38 mouse cellular contexts compared by ENCODE assay signal in genomic region chr16:3828021-3828420, GRCm38 (mm10). TPM values are rescaled to one million over a fixed set of nuclear protein-coding genes. Genes with fewer than 3 reads are reported as not detected.
"Had no signal": no experiment of that assay in that cellular context is flagged by ENCODE, and none has a peak within 500 bp of the region (broad histone marks: within the 10 kb centered on the region; RNA-seq: fewer than 3 reads in every experiment).

No protein-coding gene starts in this region.

- H3K27ac ChIP-seq: gastrocnemius, adult 2 months; heart, adult 2 months; hindbrain, embryonic 10.5 days; hindbrain, embryonic 12.5 days; hindbrain, embryonic 14.5 days; intestine, embryonic 15.5 days; layer of hippocampus, adult 2 months; left cerebral cortex, adult 2 months; limb, embryonic 10.5 days; limb, embryonic 12.5 days; liver, embryonic 14.5 days had no signal

- ATAC-seq: hindbrain, embryonic 16.5 days; inflammation-experienced regulatory T-cells, adult 6 months; intestine, embryonic 15.5 days; intestine, postnatal 0 days had no signal

- H3K4me1 ChIP-seq: hindbrain, embryonic 10.5 days; hindbrain, embryonic 12.5 days; intestine, embryonic 15.5 days; limb, embryonic 10.5 days; limb, embryonic 12.5 days had no signal

- H3K36me3 ChIP-seq: hindbrain, embryonic 10.5 days; hindbrain, embryonic 12.5 days; intestine, embryonic 15.5 days; limb, embryonic 10.5 days; limb, embryonic 12.5 days had no signal

- DNase-seq: gastrocnemius, adult 2 months; gastrocnemius, postnatal 10 days; gastrocnemius, postnatal 25 days; heart, adult 2 months; heart, postnatal 10 days; heart, postnatal 4 days; kidney, adult 18-20 months; kidney, adult 8-10 months; kidney, postnatal 10 days; kidney, postnatal 25 days; kidney, postnatal 4 days; liver had no signal

- H3K27me3 ChIP-seq: hindbrain, embryonic 12.5 days; intestine, embryonic 15.5 days; limb, embryonic 12.5 days had no signal

- H3K9me3 ChIP-seq: hindbrain, embryonic 10.5 days; hindbrain, embryonic 12.5 days; intestine, embryonic 15.5 days; limb, embryonic 10.5 days had no signal

- H3K9ac ChIP-seq: hindbrain, embryonic 12.5 days; hindbrain, embryonic 14.5 days; intestine, embryonic 15.5 days; limb, embryonic 12.5 days; liver, embryonic 14.5 days had no signal

- H3K4me2 ChIP-seq: heart, embryonic 11.5 days; hindbrain, embryonic 12.5 days; hindbrain, embryonic 14.5 days; intestine, embryonic 15.5 days; limb, embryonic 12.5 days had no signal

- H3K4me3 ChIP-seq: gastrocnemius, adult 2 months; heart, adult 2 months; hindbrain, embryonic 10.5 days; hindbrain, embryonic 12.5 days; intestine, embryonic 15.5 days; layer of hippocampus, adult 2 months; left cerebral cortex, adult 2 months; limb, embryonic 10.5 days; limb, embryonic 12.5 days had no signal

RNA-seq across cellular contexts. Expression of gene Olfr15, which starts 2.7 kb away (rescaled TPM):
- total RNA-seq: gastrocnemius, adult 2 months; gastrocnemius, postnatal 10 days; gastrocnemius, postnatal 25 days; gastrocnemius, postnatal 4 days; granulocyte monocyte progenitor cell, adult 5-6 weeks; heart, adult 2 months; heart, postnatal 10 days; heart, postnatal 25 days; heart, postnatal 4 days; layer of hippocampus, adult 2 months; layer of hippocampus, postnatal 10 days; layer of hippocampus, postnatal 25 days; left cerebral cortex, adult 2 months; left cerebral cortex, postnatal 14 days; left cerebral cortex, postnatal 36 days had no signal
- polyA plus RNA-seq: frontal cortex, adult 2 months; heart, adult 2 months; heart, embryonic 11.5 days; heart, embryonic 14.5 days; heart, embryonic 16.5 days; hindbrain, embryonic 10.5 days; hindbrain, embryonic 12.5 days; hindbrain, embryonic 14.5 days; hindbrain, embryonic 16.5 days; inflammation-experienced regulatory T-cells, adult 6 months; intestine, embryonic 15.5 days; intestine, postnatal 0 days; kidney, embryonic 14.5 days; kidney, embryonic 16.5 days; limb, embryonic 10.5 days; limb, embryonic 12.5 days; limb, embryonic 14.5 days; liver, embryonic 14.5 days had no signal

RNA-seq across cellular contexts. Expression of gene Gm20695, which starts 56.4 kb away (rescaled TPM):
- total RNA-seq: gastrocnemius, postnatal 25 days; heart, postnatal 10 days; heart, postnatal 25 days had no signal
- polyA plus RNA-seq: heart, adult 2 months had no signal
